Mouse (Mus musculus) heart, adult 11 months (tissue): Measurements from ENCODE around the gene Fam208b.

Experiments used
- DNase-seq: peaks from one replicate; pipeline ENCODE4 v3.0.0; 2022

Gene Fam208b

DNA sequence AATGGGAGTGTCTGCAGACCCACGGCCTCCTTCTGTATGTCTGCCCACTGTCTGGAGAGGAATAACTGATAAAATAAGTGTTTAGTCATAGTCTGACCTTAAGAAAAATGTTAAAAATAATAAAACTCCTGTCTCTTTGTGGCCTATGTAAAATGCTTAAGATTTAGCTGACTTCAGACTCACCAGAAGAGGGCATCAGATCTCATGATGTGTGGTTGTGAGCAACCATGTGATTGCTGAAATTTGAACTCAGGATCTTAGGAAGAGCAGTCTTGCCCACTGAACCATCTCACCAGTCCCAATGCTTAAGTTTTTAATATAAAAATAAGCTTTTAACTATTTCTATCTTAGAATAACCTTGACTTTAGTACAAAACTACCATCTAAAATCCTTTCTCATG lies 47.8 kb downstream of the Fam208b start:
- DNase-seq = no peak

DNA sequence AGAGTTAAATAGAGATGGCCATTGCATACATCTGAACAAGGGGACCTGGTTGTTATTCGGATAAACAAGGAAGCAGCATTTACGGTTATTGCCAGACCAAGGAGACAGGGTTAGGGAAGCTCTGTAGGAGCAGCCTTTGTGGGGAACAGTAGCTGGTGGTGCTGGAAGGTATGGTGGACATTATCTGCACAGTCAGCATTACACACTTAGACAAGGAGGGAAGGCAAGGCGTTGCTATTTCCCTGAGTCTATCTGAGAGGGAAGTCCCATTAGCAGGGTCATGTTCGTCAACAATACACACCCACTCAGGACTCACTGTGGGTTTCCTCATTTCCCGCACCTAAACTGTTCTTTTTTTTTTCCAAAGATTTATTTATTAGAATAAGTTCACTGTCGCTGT lies 63.1 kb downstream of the Fam208b start:
- peak; percentile 90 for DNase-seq

DNA sequence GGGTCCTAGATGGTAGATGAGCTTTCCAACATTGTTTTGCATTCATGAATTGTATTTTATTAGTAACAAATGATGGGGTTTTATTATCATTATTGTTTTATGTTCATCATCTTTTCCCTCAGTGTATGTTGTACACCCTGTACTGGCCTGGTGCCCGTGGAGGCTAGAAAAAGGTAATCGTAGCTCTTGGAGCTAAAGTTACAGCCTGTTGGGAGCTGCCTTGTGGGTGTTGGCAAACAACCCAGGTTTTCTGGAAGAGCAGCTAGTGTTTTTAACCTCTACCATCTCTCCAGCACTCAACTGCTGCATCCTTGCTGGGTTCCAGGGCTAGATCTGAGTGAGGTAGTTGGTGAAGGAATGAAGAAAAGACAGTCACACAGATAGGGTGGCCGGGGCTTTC lies 63.5 kb downstream of the Fam208b start:
- DNase-seq = peak; percentile 94

DNA sequence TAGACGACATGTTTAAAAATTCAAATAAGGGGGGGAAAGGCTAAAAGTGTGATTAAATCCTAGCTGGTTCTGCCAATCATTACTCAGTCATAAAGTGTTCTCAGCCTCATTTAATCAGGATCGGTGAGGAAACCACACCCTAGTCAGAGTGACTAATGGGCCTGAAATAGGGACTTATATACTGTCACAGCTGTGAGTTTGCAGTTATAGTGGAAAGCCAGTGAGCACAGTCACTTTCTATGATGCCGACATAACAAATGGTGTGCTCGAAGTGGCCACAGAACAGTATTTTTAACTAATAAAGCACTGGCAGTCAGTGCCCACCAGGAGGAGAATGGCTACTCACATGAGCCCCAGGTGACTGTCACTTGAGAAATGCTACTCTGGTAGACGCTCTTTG lies 66.0 kb downstream of the Fam208b start:
- no peak for DNase-seq

DNA sequence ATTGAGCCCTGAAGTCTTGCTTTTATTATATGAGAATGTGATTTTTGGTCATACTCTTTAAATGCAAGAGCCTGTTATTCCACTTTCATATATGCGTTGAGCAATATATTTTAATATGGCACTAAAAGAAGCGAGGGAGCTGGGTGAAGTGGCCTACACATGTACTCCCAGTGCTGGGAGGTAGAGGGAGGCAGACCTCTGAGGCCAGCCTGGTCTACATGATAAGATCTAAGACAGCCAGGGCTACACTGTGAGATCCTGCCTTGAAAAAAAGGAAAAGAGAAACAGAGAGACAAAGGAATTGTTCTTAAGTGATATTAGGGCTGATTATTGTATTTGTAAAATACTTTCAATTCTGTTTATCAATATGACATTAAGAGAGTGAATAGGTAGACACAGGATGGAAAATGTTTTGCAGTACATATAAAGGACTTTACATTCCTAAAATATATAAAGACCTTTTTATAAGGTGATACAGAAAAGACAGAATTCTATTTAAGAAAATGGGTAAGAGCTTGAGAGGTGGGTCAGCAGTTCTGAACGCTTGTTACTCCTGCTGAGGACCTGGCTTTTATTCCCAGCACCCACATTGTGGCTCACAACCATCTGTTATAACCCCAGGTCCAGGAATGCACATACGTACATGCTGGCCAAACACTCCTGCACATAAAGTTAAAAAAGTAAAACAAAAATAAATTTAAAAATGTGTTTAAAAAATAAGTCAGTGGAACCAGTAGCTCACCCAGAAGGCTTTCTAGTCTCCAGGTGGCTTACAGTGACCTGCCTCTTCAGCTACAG lies 66.6 kb downstream of the Fam208b start:
- DNase-seq = peak; percentile 44

DNA sequence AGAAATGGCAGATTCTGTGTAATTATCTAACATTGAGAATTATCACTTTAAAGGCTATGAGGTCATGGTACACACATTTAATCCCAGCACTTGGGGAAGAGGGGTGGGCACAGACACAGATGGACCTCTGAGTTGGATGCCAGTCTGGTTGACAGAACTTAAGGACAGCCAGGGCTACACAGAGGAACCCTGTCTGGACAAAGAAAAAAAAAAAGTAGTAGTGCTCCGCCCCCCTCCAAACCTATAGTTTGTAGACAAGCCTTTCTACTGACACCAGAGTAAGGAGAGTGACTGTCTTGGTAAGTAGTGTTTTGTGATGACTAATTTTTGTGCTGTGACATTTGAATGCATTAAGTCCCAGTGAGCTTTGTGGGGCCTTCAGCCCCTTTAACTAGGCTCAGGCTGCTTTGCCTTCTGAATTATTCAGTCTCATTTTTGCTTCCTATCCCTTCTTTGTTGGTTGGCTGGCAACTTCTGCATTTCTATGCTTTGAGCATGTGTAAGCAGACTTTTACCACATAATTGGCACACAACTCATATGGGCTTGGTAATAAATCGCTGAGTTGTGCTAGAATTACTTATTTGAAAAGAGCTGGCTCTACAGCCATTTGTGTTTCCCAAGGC lies 69.6 kb downstream of the Fam208b start:
- peak; percentile 87 for DNase-seq

DNA sequence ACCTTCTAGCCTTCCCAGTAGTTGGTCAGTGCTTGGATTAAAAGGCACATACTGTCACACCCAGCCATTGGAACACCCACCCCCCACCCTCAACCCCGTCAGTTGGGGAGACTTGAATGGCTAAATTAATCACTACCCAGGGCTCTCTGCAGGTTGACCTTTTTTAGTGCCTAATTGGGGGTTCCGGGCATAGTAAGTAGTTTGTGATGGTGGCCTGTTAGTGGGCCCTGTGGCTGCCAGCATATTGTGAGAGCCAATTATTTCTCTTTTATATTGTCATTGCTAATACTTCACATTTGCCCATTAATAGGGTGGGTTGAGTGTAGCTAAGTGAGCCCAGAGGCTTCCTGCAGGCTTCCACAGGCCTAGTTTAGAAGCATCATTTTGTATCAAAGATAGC lies 70.7 kb downstream of the Fam208b start:
- peak; percentile 27 for DNase-seq

DNA sequence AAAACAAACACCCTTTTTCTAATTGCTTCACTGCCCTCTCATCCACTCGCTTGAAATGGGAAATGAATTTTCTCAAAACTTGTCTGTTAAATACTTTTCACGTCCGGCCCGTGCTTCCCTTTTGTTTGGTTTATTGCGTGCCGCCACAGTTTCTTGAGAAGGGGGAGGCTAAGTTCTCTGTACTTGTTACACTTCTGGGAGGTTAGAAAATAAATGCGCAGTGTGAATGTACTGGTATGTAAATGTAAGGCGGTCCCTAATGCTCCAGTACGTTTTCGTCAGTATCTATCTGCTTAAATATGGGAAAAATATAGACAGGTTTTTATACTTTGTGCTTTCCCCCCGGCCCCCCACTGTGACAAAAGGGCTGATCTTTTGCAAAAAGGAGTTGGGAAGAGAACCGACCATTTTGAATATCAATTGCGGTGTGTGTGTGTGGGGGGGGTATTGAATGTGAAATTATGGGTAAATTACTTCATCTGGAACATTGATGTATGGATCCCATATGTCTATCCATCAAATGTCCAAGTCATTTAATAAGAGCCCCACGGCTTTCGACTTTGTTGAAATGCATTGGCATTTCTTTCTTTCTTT lies 71.8 kb downstream of the Fam208b start:
- peak; percentile 83 for DNase-seq

DNA sequence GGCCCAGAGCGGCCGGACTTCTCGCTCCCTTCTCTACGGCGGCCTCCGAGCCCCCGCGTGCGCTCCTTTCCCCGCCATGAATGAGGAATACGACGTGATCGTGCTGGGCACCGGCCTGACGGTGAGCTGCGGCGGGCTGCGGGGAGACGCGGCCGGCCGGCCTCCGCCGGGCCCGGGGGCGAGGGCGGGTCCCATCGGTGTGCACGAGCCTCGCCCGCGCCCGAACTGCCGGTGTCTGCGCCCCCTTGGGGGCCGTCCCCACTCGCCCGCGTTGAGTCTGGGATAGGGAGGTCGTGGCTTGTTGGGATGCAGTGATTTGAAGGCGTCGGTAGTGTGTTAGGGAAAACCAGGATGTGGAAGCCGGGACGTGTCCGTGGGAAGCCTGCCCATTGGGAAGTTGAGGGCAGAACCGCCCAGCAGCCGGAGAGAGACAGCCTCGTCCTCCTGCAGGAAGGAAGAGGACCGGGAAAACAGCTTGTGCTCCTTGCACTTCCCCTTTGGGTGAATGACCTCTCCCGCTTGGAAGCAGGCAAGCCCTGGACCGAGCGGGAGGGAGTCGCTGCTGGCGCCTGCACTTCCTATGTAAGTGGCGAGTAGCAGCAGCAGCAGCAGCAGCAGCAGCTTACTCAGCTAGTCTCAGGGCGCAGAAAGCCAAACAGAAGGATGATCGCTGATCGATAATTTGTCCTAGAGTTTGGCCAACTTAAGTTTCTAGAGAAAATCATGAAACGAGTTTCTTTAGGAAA lies 72.5 kb downstream of the Fam208b start:
- DNase-seq = peak; percentile 99

DNA sequence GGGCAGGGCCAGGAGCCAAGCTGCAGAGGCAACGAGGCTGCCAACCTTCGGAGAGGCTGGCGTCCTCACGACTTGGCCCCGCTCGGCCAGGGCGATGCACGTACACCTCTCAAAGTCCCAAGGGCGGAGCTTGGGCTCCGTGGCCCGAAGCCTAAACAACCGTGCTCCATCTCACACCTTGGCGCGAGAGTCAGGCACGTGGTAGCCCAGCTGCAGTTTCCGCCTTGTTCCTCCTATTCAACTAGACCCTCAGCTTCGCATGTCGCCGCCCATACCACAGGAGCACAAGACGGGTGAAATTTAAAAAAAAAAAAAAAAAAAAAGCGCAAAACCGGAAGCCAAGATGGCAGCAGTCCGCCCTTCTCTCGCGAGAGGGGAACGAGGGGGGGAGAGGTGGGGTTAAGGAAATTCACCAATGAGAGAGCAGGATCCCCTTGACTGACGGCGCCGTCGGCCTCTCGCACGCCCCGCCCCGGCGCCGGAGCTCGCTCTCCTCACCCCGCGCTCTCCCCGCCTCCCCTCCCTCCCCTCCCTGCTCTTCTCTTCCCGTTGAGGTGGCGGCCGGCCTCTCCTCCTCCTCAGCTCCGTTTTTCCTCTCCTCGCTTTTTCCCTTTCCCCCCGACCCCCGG lies 73.2 kb downstream of the Fam208b start, which contains the start of gene Gdi2:
Gene Gdi2 (plus strand): TSS at position 470 of the 629 bp plus-strand sequence.
- peak; percentile 100 for DNase-seq

DNA sequence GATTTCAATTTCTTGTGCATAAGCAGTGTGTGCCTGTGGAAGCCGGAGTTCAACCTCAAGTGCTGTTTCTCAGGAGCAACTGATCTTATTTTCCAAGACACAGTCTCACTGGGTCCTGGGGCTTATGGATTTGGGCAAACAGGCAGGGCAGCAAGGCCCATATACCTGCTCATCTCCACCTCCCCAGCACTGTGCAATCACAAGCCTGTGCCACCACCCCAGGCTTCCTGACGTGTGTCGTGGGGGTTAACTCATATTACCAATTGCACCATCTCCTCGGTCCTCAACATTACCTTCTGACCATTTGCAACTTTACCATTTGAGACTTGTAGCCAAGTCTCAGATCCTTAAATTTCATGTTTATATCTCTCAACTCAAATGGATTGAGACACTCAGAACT lies 76.8 kb downstream of the Fam208b start:
- peak; percentile 71 for DNase-seq

DNA sequence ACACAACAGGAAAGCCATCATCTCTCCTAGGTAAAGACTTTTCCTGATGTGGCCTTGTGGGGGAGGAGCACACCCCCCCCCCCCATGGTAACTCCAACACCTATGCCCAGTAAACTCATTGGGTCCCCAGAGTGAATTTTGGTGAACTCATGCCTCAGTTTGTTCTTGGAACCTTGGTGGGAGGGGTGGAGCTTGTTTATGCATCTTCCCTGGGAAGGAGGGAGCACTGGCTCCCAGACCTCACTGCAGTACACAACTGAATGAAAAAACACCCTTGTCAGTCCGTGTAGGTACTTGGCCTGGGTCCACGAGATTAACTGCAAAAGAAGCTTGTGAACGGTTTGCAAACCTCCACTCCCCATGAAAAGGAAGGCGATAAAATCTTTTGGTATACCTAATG lies 78.5 kb downstream of the Fam208b start:
- DNase-seq = peak; percentile 82

DNA sequence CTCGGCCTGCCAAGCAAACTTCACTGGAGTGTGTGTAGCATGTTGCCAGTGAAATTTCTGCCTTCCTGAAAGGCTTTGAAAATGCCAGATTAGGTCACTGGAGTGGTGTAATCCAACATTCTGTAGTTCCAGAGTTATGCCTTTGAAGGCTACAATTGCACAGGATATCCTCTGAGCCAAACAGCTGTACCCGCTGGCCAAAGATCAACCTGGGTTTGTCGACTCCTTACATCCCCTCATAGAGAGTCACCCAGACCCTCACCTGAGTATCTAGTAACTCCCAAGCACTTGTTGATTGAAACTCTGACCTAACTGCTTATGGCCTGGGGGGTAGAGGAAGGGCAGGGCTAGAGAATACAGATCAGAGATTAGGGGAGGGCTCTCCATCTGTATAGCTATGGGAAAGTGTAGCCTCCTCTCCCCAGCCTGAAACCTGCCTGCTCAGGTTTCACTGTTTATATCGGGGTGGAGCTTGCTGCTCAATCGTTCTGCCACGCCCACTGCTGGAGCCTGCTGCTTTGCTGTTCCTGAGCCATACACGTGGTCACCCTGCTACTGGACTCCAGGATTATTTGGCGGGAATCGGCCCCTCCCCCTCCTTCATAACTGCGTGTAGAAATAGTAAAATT lies 79.1 kb downstream of the Fam208b start:
- peak; percentile 89 for DNase-seq

DNA sequence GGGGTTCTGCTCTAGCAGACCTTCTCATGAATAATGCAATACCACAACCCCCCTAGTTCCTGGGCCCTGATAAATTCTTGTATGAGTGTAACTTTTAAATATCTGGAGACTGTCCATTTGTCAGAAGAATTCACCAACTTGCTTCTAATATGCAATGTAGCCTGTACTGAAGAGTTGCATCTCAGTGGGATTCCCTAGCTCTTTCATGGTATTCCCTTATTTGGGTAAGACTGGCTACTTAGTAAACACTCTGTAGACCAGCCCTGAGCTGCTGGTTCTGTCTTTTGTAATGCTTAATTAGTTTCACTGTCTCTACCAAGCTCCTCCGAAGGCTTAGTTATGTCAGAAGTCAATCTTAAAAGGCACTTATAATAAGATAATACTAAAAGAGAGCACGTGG lies 79.7 kb downstream of the Fam208b start:
- DNase-seq = peak; percentile 35

DNA sequence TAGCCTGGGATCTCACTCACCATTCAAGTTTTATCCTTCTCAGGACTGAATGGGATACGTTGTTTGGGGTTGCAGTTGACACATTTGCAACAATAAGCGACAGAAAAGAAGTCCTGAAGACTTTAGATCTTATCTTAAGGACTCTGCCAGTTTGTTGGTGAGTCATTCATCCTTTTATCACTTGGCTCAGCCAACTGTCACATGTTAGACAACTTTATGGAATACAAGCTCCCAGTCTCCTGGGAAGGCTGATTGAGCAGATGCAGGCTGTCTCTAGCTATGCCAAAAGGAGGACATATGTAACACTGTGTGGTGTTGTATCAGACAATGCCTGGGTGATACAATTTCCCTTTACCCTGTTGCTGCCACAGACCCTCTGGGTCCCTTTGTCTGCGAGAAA lies 80.5 kb downstream of the Fam208b start:
- DNase-seq = peak; percentile 29

DNA sequence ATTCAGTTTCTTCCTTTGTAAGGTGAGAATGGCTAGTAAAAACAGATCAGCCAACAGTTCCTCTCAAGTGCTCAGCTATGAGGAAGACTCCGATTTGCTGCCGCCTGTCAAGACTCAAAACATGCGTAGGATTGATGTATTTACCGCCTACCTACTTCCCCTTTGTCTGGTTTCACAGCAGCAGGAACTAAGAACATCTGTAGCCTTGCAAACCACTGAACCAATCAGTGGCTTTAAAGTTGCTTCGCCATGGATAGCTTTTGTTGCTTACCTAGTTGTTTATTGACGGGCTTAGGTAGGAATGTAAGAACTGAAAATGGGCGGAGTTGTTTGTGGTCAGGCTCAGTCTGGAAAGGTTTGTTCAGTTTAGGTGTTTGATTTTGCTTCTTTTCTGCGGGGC lies 84.6 kb downstream of the Fam208b start:
- DNase-seq = peak; percentile 97

DNA sequence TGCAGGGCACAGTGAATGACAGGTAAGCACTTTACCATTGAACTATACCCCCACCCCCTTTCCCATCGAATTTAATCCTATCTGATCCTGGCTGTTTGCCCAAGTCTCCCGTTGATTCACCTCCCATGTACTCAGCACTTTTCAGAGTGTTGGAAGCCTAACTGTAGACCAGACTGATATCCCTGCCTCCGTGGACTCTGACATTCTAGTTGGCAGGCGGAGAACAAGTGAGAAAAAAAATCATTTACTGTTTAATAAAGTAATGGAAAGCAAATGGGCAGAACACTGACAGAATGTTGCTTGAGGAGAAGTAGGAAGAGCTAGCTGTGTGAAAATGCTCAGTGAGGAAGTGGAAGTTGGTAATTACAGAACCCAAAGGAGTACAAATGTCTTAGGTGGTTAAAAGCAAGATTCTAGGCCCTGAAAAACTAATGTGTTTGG lies 85.3 kb downstream of the Fam208b start:
- DNase-seq = no peak

DNA sequence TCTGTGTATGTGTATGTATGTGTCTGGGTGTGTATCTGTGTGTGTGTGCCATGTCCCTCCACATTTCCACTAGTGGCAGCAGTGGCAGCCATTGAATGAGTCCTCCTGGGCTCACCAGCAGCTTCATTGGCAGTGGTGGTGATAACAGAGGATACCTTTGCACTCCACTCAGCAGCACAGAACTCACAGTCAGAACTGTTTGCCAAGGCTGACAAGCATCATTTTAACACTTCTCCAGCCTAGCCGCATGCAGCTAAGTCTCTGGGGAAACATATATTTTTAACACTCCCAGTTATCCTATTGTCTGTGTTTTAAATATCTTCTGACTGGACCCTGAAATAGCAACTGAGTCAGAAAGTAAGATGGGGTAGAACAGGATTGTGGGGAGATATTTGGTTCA lies 87.0 kb downstream of the Fam208b start:
- no peak for DNase-seq

DNA sequence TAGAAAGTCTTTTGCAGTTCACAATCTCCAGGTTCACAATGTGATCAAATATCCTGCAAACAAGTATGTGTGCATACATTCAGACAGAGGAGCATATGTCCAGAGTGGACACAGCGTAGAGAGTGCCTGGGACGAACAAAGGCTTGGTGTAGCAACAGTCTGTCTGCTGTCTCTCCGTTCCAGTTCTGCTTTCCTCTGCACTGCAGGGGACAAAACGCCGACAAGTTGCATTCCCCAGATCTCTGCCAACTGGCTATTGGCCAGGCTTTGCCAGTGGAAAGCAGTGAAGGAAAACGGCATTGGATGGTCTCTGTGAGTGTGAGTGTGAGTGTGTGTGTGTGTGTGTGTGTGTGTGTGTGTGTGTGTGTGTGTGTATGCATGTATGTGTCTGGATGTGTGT lies 87.4 kb downstream of the Fam208b start:
- DNase-seq = peak; percentile 90

DNA sequence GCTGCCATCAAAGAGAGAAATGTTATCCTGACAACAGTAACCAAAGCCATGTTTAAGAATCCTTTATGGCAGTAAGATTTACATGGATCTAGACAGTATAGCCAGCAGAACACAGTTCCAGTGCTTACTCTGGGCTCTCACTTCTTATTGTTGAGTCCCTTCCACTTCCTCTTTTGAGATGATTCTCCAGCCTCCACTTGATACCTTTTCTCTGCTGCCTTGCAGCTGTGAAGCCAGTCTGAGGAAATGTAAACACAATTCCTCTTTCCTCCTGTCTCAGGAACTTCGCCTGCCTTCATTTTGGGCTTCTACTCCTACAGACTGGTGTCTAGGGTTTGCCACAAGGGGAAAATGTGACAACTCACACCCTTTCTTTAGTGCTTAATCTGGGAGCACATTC lies 90.9 kb downstream of the Fam208b start:
- DNase-seq = peak; percentile 77

DNA sequence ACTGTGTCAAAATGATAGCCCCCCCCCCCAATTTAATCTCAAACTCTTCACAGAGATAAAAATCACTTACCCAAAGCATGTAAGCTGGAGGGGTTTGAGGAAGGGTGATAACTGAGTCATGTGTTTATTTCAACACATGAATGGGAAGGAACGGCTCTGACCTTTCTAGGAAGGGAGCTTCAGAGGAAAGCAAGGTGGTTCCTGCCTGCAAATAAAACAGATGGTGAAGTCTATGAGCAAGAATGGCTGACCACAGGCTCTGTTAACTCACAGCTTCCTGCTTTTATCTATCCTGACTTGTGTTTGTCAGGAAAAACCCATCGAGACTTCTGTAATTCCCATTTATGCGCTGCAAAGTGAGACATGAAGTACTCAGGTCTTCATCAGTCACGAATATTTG lies 91.6 kb downstream of the Fam208b start:
- DNase-seq = peak; percentile 75
